Mouse (Mus musculus): ENCODE data around the gene B430305J03Rik. TPM values are rescaled to one million over a fixed set of nuclear protein-coding genes. Genes with fewer than 3 reads are reported as not detected.

The B430305J03Rik gene
- polyA plus RNA-seq, 1 experiment = 0.68 TPM

- peak; percentile 76 for DNase-seq (ENCODE audit: low read depth)
- TF ChIP-seq POLR2A (IDR thresholded peaks at IDR 0.05; ENCODE audit: borderline replicate concordance, extremely low read depth, insufficient read depth, insufficient read length, poor library complexity, severe bottlenecking) (0 out of 2 replicates have a peak, but pooled peaks have one; percentile 13), CTCF (IDR thresholded peaks at IDR 0.05; ENCODE audit: borderline replicate concordance, extremely low read depth, insufficient read depth, insufficient read length) (0 out of 2 replicates have a peak, but pooled peaks have one; percentile 4)
These were observed 573 bp downstream of the B430305J03Rik start for GRCm38 (mm10) chr3:61364978-61365778.

GRCm38 (mm10) chr3:61364661-61364977 lies 1.1 kb downstream of the B430305J03Rik start:
- TF ChIP-seq POLR2A (IDR thresholded peaks at IDR 0.05; ENCODE audit: borderline replicate concordance, extremely low read depth, insufficient read depth, insufficient read length, poor library complexity, severe bottlenecking) (no peak), CTCF (IDR thresholded peaks at IDR 0.05; ENCODE audit: borderline replicate concordance, extremely low read depth, insufficient read depth, insufficient read length) (no peak)
- DNase-seq (ENCODE audit: low read depth) = no peak

GRCm38 (mm10) chr3:61363989-61364660 lies 1.6 kb downstream of the B430305J03Rik start:
- DNase-seq (ENCODE audit: low read depth) = peak; percentile 99
- no peak for TF ChIP-seq CTCF (IDR thresholded peaks at IDR 0.05; ENCODE audit: borderline replicate concordance, extremely low read depth, insufficient read depth, insufficient read length)
- peak; percentile 95 for TF ChIP-seq POLR2A (IDR thresholded peaks at IDR 0.05; ENCODE audit: borderline replicate concordance, extremely low read depth, insufficient read depth, insufficient read length, poor library complexity, severe bottlenecking)

GRCm38 (mm10) chr3:61363161-61363988 lies 2.4 kb downstream of the B430305J03Rik start:
- DNase-seq (ENCODE audit: low read depth) = peak; percentile 100
- TF ChIP-seq CTCF (IDR thresholded peaks at IDR 0.05; ENCODE audit: borderline replicate concordance, extremely low read depth, insufficient read depth, insufficient read length) = no peak
- TF ChIP-seq POLR2A (IDR thresholded peaks at IDR 0.05; ENCODE audit: borderline replicate concordance, extremely low read depth, insufficient read depth, insufficient read length, poor library complexity, severe bottlenecking) = no peak

GRCm38 (mm10) chr3:61362821-61363160 lies 3.0 kb downstream of the B430305J03Rik start:
- TF ChIP-seq POLR2A (IDR thresholded peaks at IDR 0.05; ENCODE audit: borderline replicate concordance, extremely low read depth, insufficient read depth, insufficient read length, poor library complexity, severe bottlenecking) (no peak), CTCF (IDR thresholded peaks at IDR 0.05; ENCODE audit: borderline replicate concordance, extremely low read depth, insufficient read depth, insufficient read length) (no peak)
- no peak for DNase-seq (ENCODE audit: low read depth)

GRCm38 (mm10) chr3:61361338-61361737 lies 4.4 kb downstream of the B430305J03Rik start, which contains the start of gene Rap2b:
Gene Rap2b, plus strand, starts transcription at chr3:61361638.
- no peak for DNase-seq (ENCODE audit: low read depth)
- no peak for TF ChIP-seq POLR2A (IDR thresholded peaks at IDR 0.05; ENCODE audit: borderline replicate concordance, extremely low read depth, insufficient read depth, insufficient read length, poor library complexity, severe bottlenecking)
- no peak for TF ChIP-seq CTCF (IDR thresholded peaks at IDR 0.05; ENCODE audit: borderline replicate concordance, extremely low read depth, insufficient read depth, insufficient read length)

- TF ChIP-seq CTCF (IDR thresholded peaks at IDR 0.05; ENCODE audit: borderline replicate concordance, extremely low read depth, insufficient read depth, insufficient read length) (no peak), POLR2A (IDR thresholded peaks at IDR 0.05; ENCODE audit: borderline replicate concordance, extremely low read depth, insufficient read depth, insufficient read length, poor library complexity, severe bottlenecking) (no peak)
- DNase-seq (ENCODE audit: low read depth) = no peak
These were observed 6.9 kb downstream of the B430305J03Rik start for GRCm38 (mm10) chr3:61358756-61359293.

GRCm38 (mm10) chr3:61358107-61358506 lies 7.6 kb downstream of the B430305J03Rik start:
- TF ChIP-seq CTCF (IDR thresholded peaks at IDR 0.05; ENCODE audit: borderline replicate concordance, extremely low read depth, insufficient read depth, insufficient read length) = no peak
- no peak for TF ChIP-seq POLR2A (IDR thresholded peaks at IDR 0.05; ENCODE audit: borderline replicate concordance, extremely low read depth, insufficient read depth, insufficient read length, poor library complexity, severe bottlenecking)
- peak; percentile 90 for DNase-seq (ENCODE audit: low read depth)

GRCm38 (mm10) chr3:61355464-61355863 lies 10.3 kb downstream of the B430305J03Rik start:
- TF ChIP-seq CTCF (IDR thresholded peaks at IDR 0.05; ENCODE audit: borderline replicate concordance, extremely low read depth, insufficient read depth, insufficient read length) = no peak
- TF ChIP-seq POLR2A (IDR thresholded peaks at IDR 0.05; ENCODE audit: borderline replicate concordance, extremely low read depth, insufficient read depth, insufficient read length, poor library complexity, severe bottlenecking) = no peak
- no peak for DNase-seq (ENCODE audit: low read depth)

GRCm38 (mm10) chr3:61349433-61349832 lies 16.3 kb downstream of the B430305J03Rik start:
- TF ChIP-seq CTCF (IDR thresholded peaks at IDR 0.05; ENCODE audit: borderline replicate concordance, extremely low read depth, insufficient read depth, insufficient read length) (no peak), POLR2A (IDR thresholded peaks at IDR 0.05; ENCODE audit: borderline replicate concordance, extremely low read depth, insufficient read depth, insufficient read length, poor library complexity, severe bottlenecking) (no peak)

More at GRCm38 (mm10) chr3:61349433-61349832, 16.3 kb downstream of the B430305J03Rik start:
- DNase-seq (ENCODE audit: low read depth) = no peak

All from brain, embryonic 14.5 days (tissue).